In genomic region chr4:152324641-152325562, GRCm38 (mm10) we compare ENCODE assay signal across 8 mouse cellular contexts. TPM values are rescaled to one million over a fixed set of nuclear protein-coding genes. Genes with fewer than 3 reads are reported as not detected.
DNase-seq lines count a peak whose midpoint lies in the region; ATAC-seq and TF ChIP-seq lines count a peak whose summit lies in the region.

No protein-coding gene starts in this region.

- H3K9ac ChIP-seq in kidney, postnatal 0 days (ENCODE audit: low read depth, low read length) = no peak overlapping the region
- H3K9ac ChIP-seq in intestine, embryonic 15.5 days = no peak overlapping the region

- peak overlapping the region; percentile 84; the same call in 1 of the 2 replicates for H3K4me2 ChIP-seq in kidney, postnatal 0 days (ENCODE audit: low read length)
- peak overlapping the region; percentile 46; the same call in 1 of the 2 replicates for H3K4me2 ChIP-seq in intestine, embryonic 15.5 days (replicated peaks)

- H3K27ac ChIP-seq in kidney, postnatal 0 days = no peak overlapping the region
- H3K27ac ChIP-seq in cortical plate, adult 2 months (ENCODE audit: insufficient read depth, low read length) = no peak overlapping the region
- H3K27ac ChIP-seq in intestine, embryonic 15.5 days = no peak overlapping the region

- 51% methylated on average over 16 of the region's 16 CpGs for WGBS in kidney, postnatal 0 days
- 54% methylated on average over 16 of the region's 16 CpGs for WGBS in intestine, embryonic 15.5 days

- peaks cover 7% of the 10 kb centered on the region; the same call in 1 of the 2 replicates for H3K4me1 ChIP-seq in kidney, postnatal 0 days (replicated peaks; ENCODE audit: insufficient read depth, low read length)
- H3K4me1 ChIP-seq in cortical plate, adult 2 months (ENCODE audit: control insufficient read depth, insufficient read depth, low read length) = peaks cover 4% of the 10 kb centered on the region; the same call in 1 of the 2 replicates
- peaks cover 14% of the 10 kb centered on the region for H3K4me1 ChIP-seq in intestine, embryonic 15.5 days (replicated peaks)

- no peak for DNase-seq in kidney, postnatal 0 days (ENCODE audit: low spot score)
- no peak for DNase-seq in kidney, adult 9 months
- DNase-seq in naive thymus-derived CD4-positive, alpha-beta T cell, adult 2 months (ENCODE audit: low read depth) = peak; percentile 31
- DNase-seq in urinary bladder, postnatal 4 days (ENCODE audit: low spot score in 2 of 2) = no peak
- DNase-seq in right cerebral cortex, postnatal 14 days = no peak
- DNase-seq in ovary, postnatal 10 days (ENCODE audit: low spot score) = no peak

- no peaks in the 10 kb centered on the region for H3K27me3 ChIP-seq in kidney, postnatal 0 days (ENCODE audit: insufficient read depth, low read length)
- H3K27me3 ChIP-seq in intestine, embryonic 15.5 days (replicated peaks) = no peaks in the 10 kb centered on the region

- H3K4me3 ChIP-seq in kidney, postnatal 0 days (replicated peaks; ENCODE audit: low read depth, low read length) = peak overlapping the region; percentile 93
- peak overlapping the region; percentile 46 for H3K4me3 ChIP-seq in cortical plate, adult 2 months (ENCODE audit: insufficient read depth, low read length)
- peak overlapping the region; percentile 100 for H3K4me3 ChIP-seq in intestine, embryonic 15.5 days (replicated peaks)

- 0 out of 2 replicates have a peak, but pooled peaks have one; percentile 11 for ATAC-seq in kidney, postnatal 0 days (replicated peaks; ENCODE audit: low FRiP score, low read depth)
- peak; percentile 55; the same call in 1 of the 2 replicates for ATAC-seq in intestine, embryonic 15.5 days

- TF ChIP-seq CTCF in kidney, postnatal 0 days (IDR thresholded peaks at IDR 0.05; ENCODE audit: low read depth) = no peak
- no peak for TF ChIP-seq CTCF in cortical plate, adult 2 months (IDR thresholded peaks at IDR 0.05; ENCODE audit: extremely low read depth, insufficient read depth, low read length)

- H3K9me3 ChIP-seq in kidney, postnatal 0 days (replicated peaks; ENCODE audit: low read length) = no peaks in the 10 kb centered on the region
- H3K9me3 ChIP-seq in intestine, embryonic 15.5 days = no peaks in the 10 kb centered on the region

- no peak for TF ChIP-seq POLR2A in cortical plate, adult 2 months (IDR thresholded peaks at IDR 0.05; ENCODE audit: extremely low read depth, insufficient read depth, low read length)

- H3K36me3 ChIP-seq in kidney, postnatal 0 days (ENCODE audit: insufficient read depth, low read length) = peaks cover 11% of the 10 kb centered on the region; the same call in 1 of the 2 replicates
- peaks cover 13% of the 10 kb centered on the region for H3K36me3 ChIP-seq in intestine, embryonic 15.5 days

RNA-seq across cellular contexts. Expression of gene Rpl22, which starts 0.6 kb away (rescaled TPM):
- 463 and 527 TPM in 2 replicates for polyA plus RNA-seq in kidney, postnatal 0 days (2015; fragmentation: Nextera tagmentation; extraction: Ambion mirVana)
- polyA plus RNA-seq in cortical plate, adult 2 months (2012; rRNA removed) = 201 and 216 TPM in 2 replicates
- 371 and 424 TPM in 2 replicates for polyA plus RNA-seq in intestine, embryonic 15.5 days (2015; fragmentation: Nextera tagmentation; extraction: Ambion mirVana)

RNA-seq across cellular contexts. Expression of gene Rnf207, which starts 6.1 kb away (rescaled TPM):
- 0.45 and 1.1 TPM in 2 replicates for polyA plus RNA-seq in kidney, postnatal 0 days (2015; fragmentation: Nextera tagmentation; extraction: Ambion mirVana)
- 22.2 and 25.0 TPM in 2 replicates for polyA plus RNA-seq in cortical plate, adult 2 months (2012; rRNA removed)
- polyA plus RNA-seq in intestine, embryonic 15.5 days (2015; fragmentation: Nextera tagmentation; extraction: Ambion mirVana) = 2.1 and 2.5 TPM in 2 replicates

RNA-seq across cellular contexts. Expression of gene Chd5, which starts 13.5 kb away (rescaled TPM):
- 0.04 and 0.09 TPM in 2 replicates for polyA plus RNA-seq in kidney, postnatal 0 days (2015; fragmentation: Nextera tagmentation; extraction: Ambion mirVana)
- 67.5 and 75.5 TPM in 2 replicates for polyA plus RNA-seq in cortical plate, adult 2 months (2012; rRNA removed)
- 1.9 and 2.8 TPM in 2 replicates for polyA plus RNA-seq in intestine, embryonic 15.5 days (2015; fragmentation: Nextera tagmentation; extraction: Ambion mirVana)

RNA-seq across cellular contexts. Expression of gene Icmt, which starts 27.9 kb away (rescaled TPM):
- 20.0 and 23.6 TPM in 2 replicates for polyA plus RNA-seq in kidney, postnatal 0 days (2015; fragmentation: Nextera tagmentation; extraction: Ambion mirVana)
- 32.9 and 35.2 TPM in 2 replicates for polyA plus RNA-seq in cortical plate, adult 2 months (2012; rRNA removed)
- polyA plus RNA-seq in intestine, embryonic 15.5 days (2015; fragmentation: Nextera tagmentation; extraction: Ambion mirVana) = 17.3 and 17.6 TPM in 2 replicates

RNA-seq across cellular contexts. Expression of gene Hes3, which starts 33.4 kb away (rescaled TPM):
- polyA plus RNA-seq in kidney, postnatal 0 days (2015; fragmentation: Nextera tagmentation; extraction: Ambion mirVana) = not detected in 2 replicates
- 1.1 and 1.2 TPM in 2 replicates for polyA plus RNA-seq in cortical plate, adult 2 months (2012; rRNA removed)
- polyA plus RNA-seq in intestine, embryonic 15.5 days (2015; fragmentation: Nextera tagmentation; extraction: Ambion mirVana) = not detected in 2 replicates

Comparison
In these comparisons a context has a peak if more than half of its experiments do, and no peak if none do; other contexts are left out.
1. H3K4me3 ChIP-seq: peak in every context shown above with its lines; median percentile 100 in intestine, embryonic 15.5 days; 93 in kidney, postnatal 0 days; 46 in cortical plate, adult 2 months.
2. RNA of gene Chd5, which starts 13.5 kb away (polyA plus RNA-seq): 67.5 to 75.5 TPM in cortical plate, adult 2 months; 1.9 to 2.8 TPM in intestine, embryonic 15.5 days and 0.04 to 0.09 TPM in kidney, postnatal 0 days; every median in the first group is over 10 times any median in the second.